Mouse (Mus musculus) testis, adult 2 months (tissue): ENCODE measurements at regions not wholly inside any gene's neighbourhood (a gene's known extent, or its start where the extent isn't known, plus 50 kb on each side); places are given as distances from the start of the nearest gene placed in this dataset.

Source experiments
- CTCF ChIP-seq: fragments of 200-500 bp; IDR thresholded peaks from 2 replicates; pipeline ENCODE4 v1.5.1; 2012; ENCODE audit warnings: low read depth, mild to moderate bottlenecking, inconsistent platforms, low read length, moderate library complexity; ENCODE audit not compliant: control insufficient read depth, insufficient read depth, insufficient replicate concordance
- POLR2A ChIP-seq: fragments of 200-500 bp; IDR thresholded peaks from 2 replicates; pipeline ENCODE4 v1.6.1; 2012; ENCODE audit warnings: low read depth, mild to moderate bottlenecking, inconsistent platforms, low read length, moderate library complexity; ENCODE audit not compliant: control insufficient read depth

DNA sequence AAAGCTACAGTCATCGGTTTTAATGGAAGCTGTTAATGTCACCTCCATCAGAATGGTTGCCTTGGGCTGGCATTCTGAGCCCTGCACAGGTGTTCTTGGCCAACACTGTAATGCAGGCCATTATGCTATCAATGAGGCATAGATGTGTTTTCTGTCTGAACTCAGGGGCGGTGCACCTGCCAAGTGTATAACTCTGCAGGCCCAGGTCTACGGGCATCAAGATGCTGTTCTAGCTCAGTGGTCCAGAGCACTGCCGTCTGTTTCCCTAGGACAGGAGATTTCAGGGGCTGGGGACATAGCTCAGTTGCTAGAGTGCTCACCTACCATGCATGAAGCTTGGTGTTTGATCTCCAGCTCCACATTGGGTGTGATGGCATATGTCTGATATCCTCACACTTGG lies 68.1 kb upstream of the Sash1 start:
- TF ChIP-seq CTCF (no peak), POLR2A (no peak)
